ENCODE assay signal across 9 mouse cellular contexts in genomic region chr13:99391417-99391816, GRCm38 (mm10). TPM values are rescaled to one million over a fixed set of nuclear protein-coding genes. Genes with fewer than 3 reads are reported as not detected.
DNase-seq lines count a peak whose midpoint lies in the region; ATAC-seq and TF ChIP-seq lines count a peak whose summit lies in the region.
"Had no signal": no experiment of that assay in that cellular context is flagged by ENCODE, and none has a peak within 500 bp of the region (broad histone marks: within the 10 kb centered on the region; RNA-seq: fewer than 3 reads in every experiment).

No protein-coding gene starts in this region.

- H3K4me3 ChIP-seq in lung, adult 2 months (replicated peaks; ENCODE audit: extremely low read depth, low read depth, low read length): no peak overlapping the region
- no peak overlapping the region for H3K4me3 ChIP-seq in embryonic facial prominence, embryonic 13.5 days
- no peak overlapping the region for H3K4me3 ChIP-seq in hindbrain, embryonic 16.5 days (ENCODE audit: low read length)
- H3K4me3 ChIP-seq: lung, embryonic 15.5 days; stomach, embryonic 15.5 days had no signal

- no peaks in the 10 kb centered on the region for H3K9me3 ChIP-seq in embryonic facial prominence, embryonic 13.5 days
- no peaks in the 10 kb centered on the region for H3K9me3 ChIP-seq in hindbrain, embryonic 16.5 days (ENCODE audit: control insufficient read depth, low read length)
- H3K9me3 ChIP-seq: lung, embryonic 15.5 days; stomach, embryonic 15.5 days had no signal

- WGBS in lung, adult 2 months: 51% methylated on average over 3 of the region's 3 CpGs
- 40% methylated on average over 3 of the region's 3 CpGs for WGBS in embryonic facial prominence, embryonic 13.5 days
- 70% methylated on average over 3 of the region's 3 CpGs for WGBS in hindbrain, embryonic 16.5 days

- H3K27ac ChIP-seq in embryonic facial prominence, embryonic 13.5 days: peak overlapping the region; percentile 68
- peak overlapping the region; percentile 36; the same call in 1 of the 2 replicates for H3K27ac ChIP-seq in hindbrain, embryonic 16.5 days (ENCODE audit: low read depth, low read length)
- H3K27ac ChIP-seq: lung, embryonic 15.5 days; stomach, embryonic 15.5 days had no signal

- H3K27me3 ChIP-seq in embryonic facial prominence, embryonic 13.5 days: no peaks in the 10 kb centered on the region
- H3K27me3 ChIP-seq in hindbrain, embryonic 16.5 days (replicated peaks; ENCODE audit: control insufficient read depth, insufficient read depth, low read length): no peaks in the 10 kb centered on the region
- H3K27me3 ChIP-seq: lung, embryonic 15.5 days; stomach, embryonic 15.5 days had no signal

- 0 out of 2 replicates have a peak, but pooled peaks cover 3% of the 10 kb centered on the region for H3K36me3 ChIP-seq in embryonic facial prominence, embryonic 13.5 days
- no peaks in the 10 kb centered on the region for H3K36me3 ChIP-seq in hindbrain, embryonic 16.5 days (ENCODE audit: control insufficient read depth, insufficient read depth, low read length)
- H3K36me3 ChIP-seq: lung, embryonic 15.5 days; stomach, embryonic 15.5 days had no signal

- peak; percentile 50 to 52 for DNase-seq in lung, adult 18-20 months
- DNase-seq in lung, adult 2 months: no peak
- peak; percentile 88 for DNase-seq in adrenal gland, postnatal 14 days
- DNase-seq in testis, postnatal 14 days (ENCODE audit: low spot score): peak; percentile 57
- DNase-seq in spleen, adult 12 weeks (ENCODE audit: low spot score): no peak

- ATAC-seq in embryonic facial prominence, embryonic 13.5 days (ENCODE audit: insufficient number of reproducible peaks, insufficient read depth, low FRiP score, low TSS enrichment, low read depth): no peak
- peak; percentile 75; the same call in 1 of the 2 replicates for ATAC-seq in hindbrain, embryonic 16.5 days

- H3K9ac ChIP-seq in embryonic facial prominence, embryonic 13.5 days: no peak overlapping the region
- no peak overlapping the region for H3K9ac ChIP-seq in hindbrain, embryonic 16.5 days (ENCODE audit: low read depth, low read length)
- H3K9ac ChIP-seq: lung, embryonic 15.5 days; stomach, embryonic 15.5 days had no signal

- H3K4me1 ChIP-seq in lung, adult 2 months (ENCODE audit: control insufficient read depth, insufficient read depth, low read length): no peaks in the 10 kb centered on the region; the same call in 1 of the 2 replicates
- H3K4me1 ChIP-seq in embryonic facial prominence, embryonic 13.5 days: peaks cover 33% of the 10 kb centered on the region
- H3K4me1 ChIP-seq in hindbrain, embryonic 16.5 days (ENCODE audit: control insufficient read depth, insufficient read depth, low read depth, low read length): peaks cover 8% of the 10 kb centered on the region; the same call in 1 of the 2 replicates
- H3K4me1 ChIP-seq: stomach, embryonic 15.5 days had no signal

- no peak for TF ChIP-seq CTCF in lung, adult 2 months (IDR thresholded peaks at IDR 0.05; ENCODE audit: insufficient read depth, low read length)

- no peak overlapping the region for H3K4me2 ChIP-seq in embryonic facial prominence, embryonic 13.5 days
- H3K4me2 ChIP-seq in hindbrain, embryonic 16.5 days (ENCODE audit: low read length): no peak overlapping the region
- H3K4me2 ChIP-seq: lung, embryonic 15.5 days; stomach, embryonic 15.5 days had no signal

- TF ChIP-seq POLR2A in lung, adult 2 months (IDR thresholded peaks at IDR 0.05; ENCODE audit: borderline replicate concordance, extremely low read depth, low read depth, low read length): no peak

RNA-seq across cellular contexts. Expression of gene Mrps27, which starts 46.8 kb away (rescaled TPM):
- 7.4 and 9.5 TPM in 2 replicates for polyA plus RNA-seq in lung, adult 2 months (2012; rRNA removed)
- 52.0 and 54.7 TPM in 2 replicates for total RNA-seq in adrenal gland, postnatal 14 days (2021)
- 60.1 and 62.5 TPM in 2 replicates for polyA plus RNA-seq in embryonic facial prominence, embryonic 13.5 days (2015; fragmentation: Nextera tagmentation; extraction: Ambion mirVana)
- 46.8 and 47.6 TPM in 2 replicates for polyA plus RNA-seq in hindbrain, embryonic 16.5 days (2015; fragmentation: Nextera tagmentation; extraction: Ambion mirVana)

RNA-seq across cellular contexts. Expression of gene Ptcd2, which starts 46.9 kb away (rescaled TPM):
- 9.3 and 10.8 TPM in 2 replicates for polyA plus RNA-seq in lung, adult 2 months (2012; rRNA removed)
- 35.2 and 43.1 TPM in 2 replicates for total RNA-seq in adrenal gland, postnatal 14 days (2021)
- 44.7 and 45.8 TPM in 2 replicates for polyA plus RNA-seq in embryonic facial prominence, embryonic 13.5 days (2015; fragmentation: Nextera tagmentation; extraction: Ambion mirVana)
- 53.6 and 59.4 TPM in 2 replicates for polyA plus RNA-seq in hindbrain, embryonic 16.5 days (2015; fragmentation: Nextera tagmentation; extraction: Ambion mirVana)

Comparison
In these comparisons a context has a peak if more than half of its experiments do, and no peak if none do; other contexts are left out.
1. DNase-seq: peak in lung, adult 18-20 months (2 of 2), adrenal gland, postnatal 14 days (single experiment) and testis, postnatal 14 days (single experiment); none in lung, adult 2 months (single experiment) and spleen, adult 12 weeks (single experiment).